Mouse (Mus musculus): ENCODE data around the gene Ptpn6.

- no peak for TF ChIP-seq EP300 (IDR thresholded peaks at IDR 0.05)
- no peak for TF ChIP-seq CTCF (IDR thresholded peaks at IDR 0.05)
These were observed 14.0 kb downstream of the Ptpn6 start for GRCm38 (mm10) chr6:124724472-124724871.

All from lung, postnatal 0 days (tissue).